Comparison of ENCODE assay signal across 25 mouse cellular contexts in the genomic region with DNA sequence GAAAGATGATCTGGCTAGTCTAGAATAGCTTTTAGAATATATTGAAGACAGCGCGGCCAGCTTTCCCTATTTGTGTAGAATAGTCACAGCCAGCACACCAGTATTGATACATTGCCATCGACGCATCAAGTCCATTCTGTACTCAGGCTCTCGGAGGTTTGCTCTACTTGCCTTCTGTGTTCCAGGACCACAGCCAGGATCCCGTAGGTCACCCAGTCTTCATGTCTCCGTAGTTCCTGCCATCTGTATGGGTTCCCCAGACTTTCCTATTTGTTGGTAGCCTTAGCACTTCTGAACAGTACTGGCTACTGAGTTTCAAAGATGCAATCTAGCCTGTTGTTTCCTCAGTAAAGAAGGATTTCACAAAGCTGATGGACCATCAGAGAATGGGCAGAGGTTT. TPM values are rescaled to one million over a fixed set of nuclear protein-coding genes. Genes with fewer than 3 reads are reported as not detected.
DNase-seq lines count a peak whose midpoint lies in the region; ATAC-seq and TF ChIP-seq lines count a peak whose summit lies in the region.
"Had no signal": no experiment of that assay in that cellular context is flagged by ENCODE, and none has a peak within 500 bp of the region (broad histone marks: within the 10 kb centered on the region; RNA-seq: fewer than 3 reads in every experiment).

No protein-coding gene starts in this region.

- TF ChIP-seq POLR2A in cerebellum, adult 2 months (IDR thresholded peaks at IDR 0.05; ENCODE audit: borderline replicate concordance, insufficient read depth, low read length) = no peak

- no peak for ATAC-seq in hindbrain, embryonic 16.5 days
- ATAC-seq: CD4-positive, CD25-positive, alpha-beta regulatory T cell, adult 4 months; forebrain, embryonic 13.5 days; forebrain, embryonic 16.5 days; inflammation-experienced regulatory T-cells, adult 6 months; intestine, embryonic 16.5 days had no signal

- H3K4me3 ChIP-seq in cerebellum, adult 2 months (replicated peaks; ENCODE audit: insufficient read depth, low read depth, low read length) = no peak overlapping the region
- H3K4me3 ChIP-seq in hindbrain, embryonic 16.5 days (ENCODE audit: low read length) = no peak overlapping the region
- H3K4me3 ChIP-seq: forebrain, embryonic 10.5 days; forebrain, embryonic 13.5 days; hindbrain, embryonic 12.5 days; hindbrain, embryonic 15.5 days had no signal

- peaks cover 7% of the 10 kb centered on the region for H3K4me1 ChIP-seq in cerebellum, adult 2 months (ENCODE audit: control insufficient read depth, insufficient read depth, low read length)
- no peaks in the 10 kb centered on the region for H3K4me1 ChIP-seq in hindbrain, embryonic 16.5 days (ENCODE audit: control insufficient read depth, insufficient read depth, low read depth, low read length)
- H3K4me1 ChIP-seq: forebrain, embryonic 10.5 days; forebrain, embryonic 13.5 days; hindbrain, embryonic 12.5 days; hindbrain, embryonic 15.5 days had no signal

- TF ChIP-seq CTCF in cerebellum, adult 2 months (IDR thresholded peaks at IDR 0.05; ENCODE audit: borderline replicate concordance, insufficient read depth, low read depth, low read length) = no peak

- DNase-seq in cerebellum, adult 18-20 months = peak; percentile 43 to 52
- no peak for DNase-seq in cerebellum, adult 8-10 months
- DNase-seq in cerebellum, adult 2 months = peak; percentile 34 to 58
- peak; percentile 40 for DNase-seq in cerebellum, adult 9-11 months
- DNase-seq in cerebellum, postnatal 25 days = peak; percentile 19 to 44
- DNase-seq in lung, postnatal 4 days = no peak
- DNase-seq in kidney, adult 11 months = no peak
- DNase-seq: adrenal gland, adult 2 months; adrenal gland, postnatal 14 days; gastrocnemius, postnatal 10 days; heart, adult 11 months; kidney, adult 2 months had no signal

- no peak overlapping the region for H3K27ac ChIP-seq in cerebellum, adult 2 months (ENCODE audit: insufficient read depth, low read length)
- H3K27ac ChIP-seq in hindbrain, embryonic 16.5 days (ENCODE audit: low read depth, low read length) = no peak overlapping the region
- H3K27ac ChIP-seq: forebrain, embryonic 10.5 days; forebrain, embryonic 13.5 days; hindbrain, embryonic 12.5 days; hindbrain, embryonic 15.5 days had no signal

- no peak overlapping the region for H3K9ac ChIP-seq in hindbrain, embryonic 16.5 days (ENCODE audit: low read depth, low read length)
- H3K9ac ChIP-seq: forebrain, embryonic 13.5 days; hindbrain, embryonic 12.5 days; hindbrain, embryonic 15.5 days had no signal

- WGBS in cerebellum, adult 2 months = 23% methylated on average over 7 of the region's 7 CpGs
- WGBS in hindbrain, embryonic 16.5 days = 94% methylated on average over 7 of the region's 7 CpGs

- no peaks in the 10 kb centered on the region for H3K27me3 ChIP-seq in cerebellum, adult 2 months (ENCODE audit: control insufficient read depth, insufficient read depth, low read length)
- no peaks in the 10 kb centered on the region for H3K27me3 ChIP-seq in hindbrain, embryonic 16.5 days (replicated peaks; ENCODE audit: control insufficient read depth, insufficient read depth, low read length)
- H3K27me3 ChIP-seq: forebrain, embryonic 13.5 days; hindbrain, embryonic 12.5 days; hindbrain, embryonic 15.5 days had no signal

- H3K4me2 ChIP-seq in hindbrain, embryonic 16.5 days (ENCODE audit: low read length) = no peak overlapping the region
- H3K4me2 ChIP-seq: forebrain, embryonic 13.5 days; heart, embryonic 11.5 days; hindbrain, embryonic 12.5 days; hindbrain, embryonic 15.5 days had no signal

- no peaks in the 10 kb centered on the region for H3K9me3 ChIP-seq in hindbrain, embryonic 16.5 days (ENCODE audit: control insufficient read depth, low read length)
- H3K9me3 ChIP-seq: forebrain, embryonic 10.5 days; forebrain, embryonic 13.5 days; hindbrain, embryonic 12.5 days; hindbrain, embryonic 15.5 days had no signal

- no peaks in the 10 kb centered on the region for H3K36me3 ChIP-seq in hindbrain, embryonic 16.5 days (ENCODE audit: control insufficient read depth, insufficient read depth, low read length)
- H3K36me3 ChIP-seq: forebrain, embryonic 10.5 days; hindbrain, embryonic 12.5 days; hindbrain, embryonic 15.5 days had no signal

RNA-seq across cellular contexts. Expression of a gene that starts 20.0 kb away (rescaled TPM):
- 0.46 and 0.74 TPM in 2 replicates for polyA plus RNA-seq in cerebellum, adult 2 months (2012; rRNA removed)
- 1.7 and 2.3 TPM in 2 replicates for polyA plus RNA-seq in hindbrain, embryonic 16.5 days (2015; fragmentation: Nextera tagmentation; extraction: Ambion mirVana)
- polyA plus RNA-seq: adrenal gland, adult 2 months; C2C12; CD4-positive, CD25-positive, alpha-beta regulatory T cell, adult 4 months; embryonic facial prominence, embryonic 11.5 days; heart, embryonic 11.5 days; heart, postnatal 0 days; intestine, embryonic 16.5 days had no signal

Comparison
In these comparisons a context has a peak if more than half of its experiments do, and no peak if none do; other contexts are left out.
1. DNase-seq: peak in cerebellum, adult 18-20 months (2 of 2), cerebellum, adult 2 months (2 of 2), cerebellum, adult 9-11 months (single experiment) and cerebellum, postnatal 25 days (2 of 2); none in cerebellum, adult 8-10 months (single experiment), lung, postnatal 4 days (0 of 2) and kidney, adult 11 months (single experiment).